Mouse (Mus musculus) brain, embryonic 14.5 days (tissue): ENCODE data around the gene Mmp23. TPM values are rescaled to one million over a fixed set of nuclear protein-coding genes. Genes with fewer than 3 reads are reported as not detected.
"Not testable (repeated sequence)": the region's sequence is repeated elsewhere in the genome, so short reads cannot be mapped to it uniquely, and the experiment has no call there.

Source experiments
- DNase-seq: peaks from one replicate; pipeline ENCODE4 v3.0.0-alpha.2; 2011; ENCODE audit warnings: low read depth
- CTCF ChIP-seq: fragments of 200-500 bp; IDR thresholded peaks from 2 replicates; pipeline ENCODE4 v1.5.1; 2012; ENCODE audit warnings: inconsistent platforms, mild to moderate bottlenecking, moderate library complexity, borderline replicate concordance; ENCODE audit not compliant: insufficient read depth, insufficient read length; ENCODE audit errors: extremely low read depth
- POLR2A ChIP-seq: fragments of 200-500 bp; IDR thresholded peaks from 2 replicates; pipeline ENCODE4 v1.6.1; 2012; ENCODE audit warnings: mild to moderate bottlenecking, inconsistent platforms, borderline replicate concordance; ENCODE audit not compliant: poor library complexity, insufficient read depth, insufficient read length, severe bottlenecking; ENCODE audit errors: extremely low read depth
- polyA plus RNA-seq: library from polyadenylated mRNA; depleted of rRNA; stranded (reverse); fragments of >200 nt; gene quantifications from 2 replicates; pipeline ENCODE4 v1.2.3, GENCODE M21; 2012

The Mmp23 gene
- polyA plus RNA-seq, 1 experiment: 9.8 TPM

GRCm38 (mm10) chr4:155672082-155672481, 18.9 kb upstream of the Mmp23 start:
- DNase-seq: no peak
- TF ChIP-seq CTCF (no peak), POLR2A (no peak)

GRCm38 (mm10) chr4:155670236-155670635, 17.1 kb upstream of the Mmp23 start:
- DNase-seq: not testable (repeated sequence)

GRCm38 (mm10) chr4:155669598-155670075, 16.5 kb upstream of the Mmp23 start:
- TF ChIP-seq CTCF (no peak), POLR2A (no peak)
- DNase-seq: no peak

GRCm38 (mm10) chr4:155668689-155669597, 15.8 kb upstream of the Mmp23 start, which contains the start of gene Mib2:
Gene Mib2 (minus strand): TSS chr4:155669198.
- peak; percentile 99 for DNase-seq
- TF ChIP-seq POLR2A: peak; percentile 35; the same call in 1 of the 2 replicates
- TF ChIP-seq CTCF: no peak

- no peak for DNase-seq
- TF ChIP-seq CTCF: no peak
- no peak for TF ChIP-seq POLR2A
Measured at GRCm38 (mm10) chr4:155666903-155667302, 13.7 kb upstream of the Mmp23 start.

- TF ChIP-seq POLR2A: no peak
- DNase-seq: no peak
Measured at GRCm38 (mm10) chr4:155660641-155661040, 7.5 kb upstream of the Mmp23 start.

- no peak for DNase-seq
- TF ChIP-seq POLR2A (no peak), CTCF (no peak)
Measured at GRCm38 (mm10) chr4:155658961-155659360, 5.8 kb upstream of the Mmp23 start.

- TF ChIP-seq CTCF: no peak
- TF ChIP-seq POLR2A: no peak
- no peak for DNase-seq
Measured at GRCm38 (mm10) chr4:155656214-155656751, 3.1 kb upstream of the Mmp23 start.

- peak; percentile 41 for DNase-seq
- TF ChIP-seq POLR2A: no peak
- no peak for TF ChIP-seq CTCF
Measured at GRCm38 (mm10) chr4:155654456-155655298, 1.5 kb upstream of the Mmp23 start.

GRCm38 (mm10) chr4:155654183-155654455, 935 bp upstream of the Mmp23 start:
- DNase-seq: peak; percentile 12
- TF ChIP-seq POLR2A: no peak
- TF ChIP-seq CTCF: no peak

- TF ChIP-seq POLR2A (no peak), CTCF (no peak)
- DNase-seq: peak; percentile 36
Measured at GRCm38 (mm10) chr4:155653451-155654182, 433 bp upstream of the Mmp23 start.
